Mouse (Mus musculus) embryonic facial prominence, embryonic 12.5 days (tissue): ENCODE results near the gene Gdf10. TPM values are rescaled to one million over a fixed set of nuclear protein-coding genes. Genes with fewer than 3 reads are reported as not detected.

ENCODE experiments used
- ATAC-seq: fragments of 200-750 bp; cut with Nextera tagmentation; 2 replicates; pipeline ENCODE4 v1.8.0; 2017; ENCODE audit not compliant: insufficient number of reproducible peaks, insufficient read depth, low FRiP score, low TSS enrichment
- H3K27ac ChIP-seq: fragments of 300-500 bp; sonication (generic); 2 replicates; pipeline ENCODE4 v1.5.1; 2016; ENCODE audit warnings: mild to moderate bottlenecking
- H3K27me3 ChIP-seq: fragments of 300-500 bp; sonication (generic); 2 replicates; pipeline ENCODE4 v1.6.1; 2016; ENCODE audit warnings: mild to moderate bottlenecking, moderate library complexity
- H3K36me3 ChIP-seq: fragments of 300-500 bp; sonication (generic); 2 replicates; pipeline ENCODE4 v1.6.1; 2016; ENCODE audit warnings: mild to moderate bottlenecking
- H3K4me1 ChIP-seq: fragments of 300-500 bp; sonication (generic); 2 replicates; pipeline ENCODE4 v1.6.1; 2016
- H3K4me2 ChIP-seq: fragments of 300-500 bp; sonication (generic); replicated peaks from 2 replicates; pipeline ENCODE4 v1.6.1; 2016; ENCODE audit warnings: mild to moderate bottlenecking, moderate library complexity
- H3K4me3 ChIP-seq: fragments of 300-500 bp; sonication (generic); 2 replicates; pipeline ENCODE4 v1.5.1; 2016; ENCODE audit warnings: mild to moderate bottlenecking
- H3K9ac ChIP-seq: fragments of 300-500 bp; sonication (generic); 2 replicates; pipeline ENCODE4 v1.6.1; 2016; ENCODE audit warnings: mild to moderate bottlenecking, moderate library complexity
- H3K9me3 ChIP-seq: fragments of 300-500 bp; sonication (generic); 2 replicates; pipeline ENCODE4 v1.6.1; 2016; ENCODE audit warnings: mild to moderate bottlenecking, moderate library complexity
- WGBS: fragments of 180-500 bp; shearing (Covaris S2); methylation state at CpG from one replicate; pipeline ENCODE4 v1.1.7; 2016; 5-methylcytosine and 5-hydroxymethylcytosine counted together
- polyA plus RNA-seq: library from polyadenylated mRNA; unstranded; fragments of >200 nt; fragmentation: Nextera tagmentation; extraction: Ambion mirVana; gene quantifications from 2 replicates; pipeline ENCODE4 v1.2.1, GENCODE M21; 2016

The Gdf10 gene
- polyA plus RNA-seq, 1 experiment from 2014 or later = 20.6 TPM

DNA sequence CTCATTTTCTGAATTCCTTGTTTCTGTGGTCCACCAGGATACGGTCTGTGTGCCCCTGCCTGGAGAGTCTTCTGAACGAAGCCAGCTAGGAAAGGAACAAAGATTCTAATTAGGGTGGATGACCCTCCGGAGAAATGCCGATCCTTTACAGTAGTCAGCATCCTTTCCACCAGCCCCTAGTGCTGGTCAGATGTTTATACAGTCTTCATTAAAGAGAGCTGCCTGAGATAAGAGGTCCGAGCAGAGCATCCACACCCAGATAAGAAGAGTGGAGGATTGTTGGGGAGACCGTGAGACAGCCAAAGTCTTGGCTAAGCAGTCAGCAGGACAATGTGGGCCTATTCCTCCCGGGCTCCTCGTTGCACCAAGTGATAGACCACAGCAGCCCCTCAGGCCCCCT, 17.4 kb downstream of the Gdf10 start, which contains the start of gene Gdf2:
Gene Gdf2 (plus strand): TSS at position 301 of the 400 bp plus-strand sequence.
- WGBS = 75% methylated on average over 8 of the region's 8 CpGs
- H3K27me3 ChIP-seq = peaks cover 9% of the 10 kb centered on the region; the same call in 1 of the 2 replicates
- H3K9me3 ChIP-seq = no peaks in the 10 kb centered on the region
- H3K27ac ChIP-seq = no peak within 1 kb of the TSS
- no peaks in the 10 kb centered on the region for H3K36me3 ChIP-seq
- H3K9ac ChIP-seq = no peak within 1 kb of the TSS
- H3K4me1 ChIP-seq = no peaks in the 10 kb centered on the region
- ATAC-seq = no peak
- no peak within 1 kb of the TSS for H3K4me3 ChIP-seq
- H3K4me2 ChIP-seq = no peak within 1 kb of the TSS

DNA sequence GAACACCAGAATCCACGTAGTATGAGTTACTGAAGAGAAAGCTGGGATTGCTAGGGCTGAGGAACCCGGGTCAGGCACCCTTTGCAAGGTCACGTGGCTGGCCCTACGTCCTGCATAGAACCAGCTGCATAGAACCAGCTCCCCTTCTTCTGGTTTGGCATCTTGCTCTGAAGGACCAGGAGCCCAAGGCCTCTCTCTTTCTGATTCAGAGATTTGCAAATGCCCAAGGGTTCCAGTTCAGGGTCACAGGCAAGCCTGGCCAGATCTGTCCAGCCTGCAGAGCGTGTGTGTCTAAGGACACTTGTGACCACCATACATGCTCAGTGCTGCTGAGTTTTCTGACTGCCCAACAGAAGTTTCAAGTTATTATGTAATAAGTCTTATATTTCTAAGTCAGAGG, 18.8 kb downstream of the Gdf10 start:
- Histone ChIP-seq H3K27me3 (peaks cover 8% of the 10 kb centered on the region; the same call in 1 of the 2 replicates), H3K9me3 (no peaks in the 10 kb centered on the region), H3K4me1 (no peaks in the 10 kb centered on the region), H3K9ac (no peak overlapping the region), H3K36me3 (no peaks in the 10 kb centered on the region), H3K4me3 (no peak overlapping the region), H3K27ac (no peak overlapping the region), H3K4me2 (no peak overlapping the region)
- 69% methylated on average over 5 of the region's 5 CpGs for WGBS
- ATAC-seq = no peak

DNA sequence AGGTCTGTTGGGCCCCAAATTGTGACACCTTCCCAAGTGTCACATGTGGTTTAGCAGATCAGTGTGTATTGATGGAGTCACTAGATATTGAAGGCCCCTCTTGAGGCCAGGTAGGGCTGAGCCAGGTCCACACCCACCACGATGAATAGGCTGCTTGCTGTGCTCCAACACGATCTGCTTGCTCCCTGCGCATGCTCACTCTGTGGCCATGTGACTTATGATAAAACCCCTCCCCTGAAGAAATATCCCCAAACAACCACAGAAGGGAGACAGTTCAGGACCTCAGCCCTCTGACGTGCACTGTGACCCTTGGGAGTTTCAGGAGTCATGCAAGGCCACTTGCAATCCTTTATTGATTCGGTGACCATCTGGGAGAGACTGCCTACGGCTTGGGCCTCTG, 22.7 kb downstream of the Gdf10 start:
- H3K36me3 ChIP-seq = no peaks in the 10 kb centered on the region
- H3K4me1 ChIP-seq = no peaks in the 10 kb centered on the region
- H3K4me3 ChIP-seq = no peak overlapping the region
- no peak overlapping the region for H3K9ac ChIP-seq
- H3K27me3 ChIP-seq = peaks cover 8% of the 10 kb centered on the region; the same call in 1 of the 2 replicates
- no peaks in the 10 kb centered on the region for H3K9me3 ChIP-seq
- ATAC-seq = no peak
- WGBS = 77% methylated on average over 6 of the region's 6 CpGs
- H3K27ac ChIP-seq = no peak overlapping the region
- no peak overlapping the region for H3K4me2 ChIP-seq

DNA sequence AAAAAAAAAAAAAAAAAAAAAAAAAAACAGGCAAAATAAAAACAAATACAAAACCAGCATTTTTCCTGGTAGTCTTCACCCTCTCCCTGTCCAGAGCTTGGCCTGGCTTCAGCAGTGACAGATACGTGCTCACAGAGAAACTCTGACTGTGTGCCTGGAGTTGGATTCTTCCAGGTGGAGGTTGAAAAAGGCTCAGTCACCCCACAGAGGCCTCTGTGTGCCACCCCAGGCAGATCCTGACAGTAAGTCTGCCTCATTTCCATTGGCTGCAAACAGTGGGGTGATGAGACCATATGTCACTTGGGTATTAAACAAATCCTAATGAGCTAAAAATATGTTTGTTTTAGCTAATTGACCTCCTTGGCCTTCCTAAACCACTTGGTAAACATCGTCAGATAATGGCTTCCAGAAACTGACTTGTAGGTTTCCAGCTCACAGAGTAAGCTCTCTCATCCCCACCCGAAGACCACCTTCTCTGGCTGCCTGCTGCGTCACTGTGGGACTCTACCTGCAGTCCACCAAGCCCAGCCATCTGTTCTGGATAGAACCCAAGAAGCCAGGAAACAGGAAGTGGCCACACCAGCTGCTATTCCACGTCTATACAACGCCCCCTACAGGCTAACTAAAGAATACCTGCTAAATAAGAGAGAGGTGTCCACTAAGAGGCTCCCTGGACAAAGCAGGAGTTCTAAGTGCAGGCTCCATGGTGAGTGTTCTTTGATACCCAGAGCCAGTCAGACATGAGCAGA, 29.0 kb downstream of the Gdf10 start:
- Histone ChIP-seq H3K27ac (no peak overlapping the region), H3K4me2 (no peak overlapping the region), H3K9ac (no peak overlapping the region), H3K36me3 (no peaks in the 10 kb centered on the region), H3K9me3 (no peaks in the 10 kb centered on the region), H3K27me3 (0 out of 2 replicates have a peak, but pooled peaks cover 18% of the 10 kb centered on the region), H3K4me3 (no peak overlapping the region), H3K4me1 (no peaks in the 10 kb centered on the region)
- no peak for ATAC-seq
- 36% methylated on average over 6 of the region's 6 CpGs for WGBS

DNA sequence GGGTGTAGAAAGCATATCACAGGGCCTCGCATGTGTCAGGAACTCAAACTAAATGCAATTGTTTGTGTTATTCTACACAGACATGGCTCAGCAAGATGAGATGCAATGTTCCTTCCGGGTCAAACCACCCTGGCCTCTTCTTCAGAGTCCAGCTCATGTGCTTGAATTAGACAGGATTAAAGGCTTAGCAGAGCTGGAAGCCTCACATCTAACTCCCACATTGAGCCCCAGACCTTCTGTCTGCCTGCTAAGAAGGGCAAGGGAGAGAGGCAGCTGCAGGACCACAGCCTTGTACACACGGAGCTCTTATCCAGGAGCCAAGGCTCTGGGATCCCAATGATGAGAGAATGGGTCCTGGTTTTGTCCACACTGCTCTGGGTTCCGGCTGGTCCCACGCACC, 30.4 kb downstream of the Gdf10 start, which contains the start of gene Rbp3:
Gene Rbp3 (plus strand): TSS at position 243 of the 400 bp plus-strand sequence.
- no peak within 1 kb of the TSS for H3K4me3 ChIP-seq
- H3K27ac ChIP-seq = no peak within 1 kb of the TSS
- H3K4me2 ChIP-seq = no peak within 1 kb of the TSS
- H3K9me3 ChIP-seq = no peaks in the 10 kb centered on the region
- H3K36me3 ChIP-seq = no peaks in the 10 kb centered on the region
- no peak within 1 kb of the TSS for H3K9ac ChIP-seq
- peaks cover 22% of the 10 kb centered on the region; the same call in 1 of the 2 replicates for H3K27me3 ChIP-seq
- WGBS = 80% methylated on average over 5 of the region's 5 CpGs
- no peak for ATAC-seq
- no peaks in the 10 kb centered on the region for H3K4me1 ChIP-seq

DNA sequence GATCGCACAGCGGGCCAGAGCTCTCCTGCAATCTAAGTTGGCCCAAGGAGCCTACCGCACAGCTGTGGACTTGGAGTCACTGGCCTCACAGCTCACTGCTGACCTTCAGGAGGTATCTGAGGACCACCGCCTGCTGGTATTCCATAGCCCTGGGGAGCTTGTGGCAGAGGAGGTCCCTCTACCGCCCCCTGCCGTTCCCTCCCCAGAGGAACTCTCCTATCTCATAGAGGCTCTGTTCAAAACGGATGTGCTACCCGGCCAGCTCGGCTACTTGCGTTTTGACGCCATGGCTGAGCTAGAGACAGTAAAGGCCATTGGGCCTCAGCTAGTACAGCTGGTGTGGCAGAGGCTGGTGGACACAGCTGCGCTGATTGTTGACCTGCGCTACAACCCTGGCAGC, 32.7 kb downstream of the Gdf10 start:
- Histone ChIP-seq H3K9me3 (no peaks in the 10 kb centered on the region), H3K4me2 (no peak overlapping the region), H3K9ac (no peak overlapping the region), H3K4me3 (no peak overlapping the region), H3K27me3 (peaks cover 22% of the 10 kb centered on the region; the same call in 1 of the 2 replicates), H3K27ac (no peak overlapping the region), H3K36me3 (no peaks in the 10 kb centered on the region), H3K4me1 (no peaks in the 10 kb centered on the region)
- 70% methylated on average over 13 of the region's 13 CpGs for WGBS
- ATAC-seq = no peak

DNA sequence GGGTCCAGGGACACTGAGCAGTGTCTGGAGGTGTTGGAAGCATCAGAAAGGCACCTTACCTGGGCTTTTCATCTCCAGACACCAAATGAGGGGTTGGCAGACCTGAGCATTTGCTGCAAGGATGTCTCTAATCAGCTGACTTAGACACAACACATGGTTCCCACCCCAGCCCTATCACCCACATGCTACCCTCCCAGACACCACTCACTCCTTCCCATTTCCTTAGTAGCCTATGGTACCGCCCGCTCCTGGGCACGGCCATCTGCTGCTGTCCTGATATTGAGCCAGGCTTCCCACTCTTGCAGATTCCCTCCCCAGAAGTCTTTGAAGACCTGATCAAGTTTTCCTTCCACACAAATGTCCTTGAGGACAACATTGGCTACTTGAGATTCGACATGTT, 34.8 kb downstream of the Gdf10 start:
- Histone ChIP-seq H3K27ac (no peak overlapping the region), H3K4me1 (no peaks in the 10 kb centered on the region), H3K36me3 (no peaks in the 10 kb centered on the region), H3K27me3 (peaks cover 22% of the 10 kb centered on the region; the same call in 1 of the 2 replicates), H3K9me3 (no peaks in the 10 kb centered on the region), H3K4me2 (no peak overlapping the region), H3K9ac (no peak overlapping the region), H3K4me3 (no peak overlapping the region)
- ATAC-seq = no peak
- WGBS = 89% methylated on average over 4 of the region's 4 CpGs

DNA sequence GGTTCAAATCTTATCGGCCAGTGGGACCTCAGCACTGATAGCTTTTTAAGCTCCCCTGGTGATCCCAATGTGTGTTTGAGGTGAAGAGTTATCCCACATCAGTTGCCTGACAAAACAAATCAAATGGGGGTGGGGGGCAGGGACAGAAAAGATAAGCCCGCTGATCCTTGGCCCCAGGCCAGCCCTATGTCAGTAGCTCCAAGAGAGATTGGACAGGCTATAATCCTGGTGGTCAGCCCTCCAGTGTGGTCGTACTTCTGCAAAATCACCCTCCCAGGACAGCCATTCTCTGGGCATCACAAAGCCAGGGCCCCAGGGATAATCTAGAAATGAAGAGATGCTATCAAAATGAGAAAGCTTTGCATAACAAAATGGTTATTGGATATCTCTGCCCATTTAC, 35.5 kb downstream of the Gdf10 start:
- Histone ChIP-seq H3K9me3 (no peaks in the 10 kb centered on the region), H3K27me3 (peaks cover 22% of the 10 kb centered on the region; the same call in 1 of the 2 replicates), H3K27ac (no peak overlapping the region), H3K4me3 (no peak overlapping the region), H3K9ac (no peak overlapping the region), H3K36me3 (no peaks in the 10 kb centered on the region), H3K4me1 (no peaks in the 10 kb centered on the region), H3K4me2 (no peak overlapping the region)
- no peak for ATAC-seq
- 84% methylated on average over 3 of the region's 3 CpGs for WGBS

DNA sequence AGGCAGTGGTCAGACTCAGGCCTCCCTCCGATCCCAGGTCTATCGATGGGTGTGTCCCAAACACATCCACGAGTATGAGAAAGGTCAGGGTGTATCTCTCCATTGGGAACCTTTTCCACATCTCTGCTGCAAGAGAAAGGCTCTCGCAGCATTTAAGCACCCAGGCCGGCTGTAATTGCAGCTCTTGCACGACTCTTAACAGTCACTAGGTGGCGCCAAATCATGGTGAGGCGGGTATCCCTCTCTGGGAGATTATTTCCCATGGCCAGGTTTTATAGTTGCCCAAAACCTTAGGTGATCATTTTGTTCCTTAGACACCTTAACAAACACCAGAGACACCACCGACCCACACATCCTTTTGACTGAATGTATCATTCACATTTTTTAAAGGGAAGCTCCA, 36.0 kb downstream of the Gdf10 start:
- no peak overlapping the region for H3K9ac ChIP-seq
- ATAC-seq = no peak
- no peak overlapping the region for H3K4me3 ChIP-seq
- no peaks in the 10 kb centered on the region for H3K9me3 ChIP-seq
- WGBS = 14% methylated on average over 9 of the region's 9 CpGs
- no peak overlapping the region for H3K27ac ChIP-seq
- H3K4me2 ChIP-seq = no peak overlapping the region
- H3K36me3 ChIP-seq = no peaks in the 10 kb centered on the region
- H3K4me1 ChIP-seq = no peaks in the 10 kb centered on the region
- H3K27me3 ChIP-seq = peaks cover 22% of the 10 kb centered on the region; the same call in 1 of the 2 replicates

DNA sequence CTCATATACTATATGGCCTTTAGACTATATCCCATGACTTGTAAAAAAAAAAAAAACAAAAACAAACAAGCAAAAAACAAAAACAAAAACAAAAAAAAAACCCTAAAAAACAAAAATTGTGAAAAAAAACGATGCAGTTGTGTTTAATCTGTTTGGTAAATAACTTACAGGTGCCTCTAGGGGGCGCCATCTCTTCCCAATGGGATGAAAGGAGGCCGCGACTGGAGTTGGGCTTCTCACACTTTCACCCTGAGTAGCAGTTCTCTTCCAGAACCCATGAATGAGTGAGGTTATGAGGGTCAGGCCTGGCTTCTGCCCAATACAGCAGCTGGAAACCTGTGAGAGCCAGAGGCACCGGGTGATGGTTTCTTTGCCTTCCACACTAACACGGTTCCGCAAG, 42.3 kb downstream of the Gdf10 start:
- Histone ChIP-seq H3K4me1 (no peaks in the 10 kb centered on the region), H3K27me3 (no peaks in the 10 kb centered on the region), H3K4me2 (no peak overlapping the region), H3K36me3 (no peaks in the 10 kb centered on the region), H3K27ac (no peak overlapping the region), H3K4me3 (no peak overlapping the region), H3K9ac (no peak overlapping the region), H3K9me3 (no peaks in the 10 kb centered on the region)
- 69% methylated on average over 7 of the region's 7 CpGs for WGBS
- ATAC-seq = no peak

DNA sequence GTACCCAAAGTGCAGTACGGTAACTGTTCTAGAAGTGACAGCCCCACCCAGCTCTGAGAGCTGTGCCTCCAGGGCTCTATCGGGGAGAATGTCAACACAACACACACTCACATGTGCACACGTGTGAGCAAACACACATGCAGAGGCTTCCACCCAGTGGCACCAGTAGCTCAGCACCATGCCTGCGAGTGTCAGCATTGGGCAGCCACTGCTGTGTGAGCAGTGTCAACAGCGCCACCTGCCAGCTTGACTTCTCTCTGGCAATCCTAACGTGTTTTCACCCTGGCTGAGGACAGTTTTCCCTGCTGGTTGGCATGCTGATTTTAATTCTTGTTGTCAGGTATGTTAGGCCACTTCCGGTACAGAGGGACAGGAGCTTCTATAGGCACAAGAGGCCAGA, 49.3 kb downstream of the Gdf10 start:
- no peaks in the 10 kb centered on the region for H3K27me3 ChIP-seq
- WGBS = 45% methylated on average over 7 of the region's 7 CpGs

DNA sequence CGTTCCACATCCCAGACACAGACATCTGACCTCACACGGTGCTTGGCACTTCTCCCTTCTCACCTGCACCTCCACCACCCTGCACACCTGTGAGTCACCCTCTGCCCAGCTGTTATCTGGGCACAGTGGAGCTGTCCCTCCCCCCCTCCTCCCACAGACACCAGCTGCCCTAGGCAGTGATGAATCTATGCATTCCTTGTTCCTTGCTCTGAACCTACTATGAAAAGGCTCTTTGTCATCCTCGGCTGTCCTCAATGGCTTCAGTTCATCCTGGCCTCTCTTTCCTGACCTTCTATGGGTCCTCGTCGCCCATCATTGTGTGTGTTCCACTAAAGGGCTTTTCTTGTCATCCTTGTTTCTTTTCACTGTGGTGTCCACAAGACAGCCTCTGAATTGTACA, 51.4 kb downstream of the Gdf10 start:
- WGBS = 25% methylated on average over 5 of the region's 5 CpGs
- Histone ChIP-seq H3K4me1 (no peaks in the 10 kb centered on the region), H3K36me3 (no peaks in the 10 kb centered on the region), H3K27ac (no peak overlapping the region), H3K27me3 (peaks cover 7% of the 10 kb centered on the region; the same call in 1 of the 2 replicates), H3K9ac (no peak overlapping the region), H3K9me3 (no peaks in the 10 kb centered on the region), H3K4me3 (no peak overlapping the region), H3K4me2 (no peak overlapping the region)
- ATAC-seq = no peak

More for the DNA sequence above, 49.3 kb downstream of the Gdf10 start:
- Histone ChIP-seq H3K4me1 (no peaks in the 10 kb centered on the region), H3K4me2 (no peak overlapping the region), H3K27ac (no peak overlapping the region), H3K36me3 (no peaks in the 10 kb centered on the region), H3K9me3 (no peaks in the 10 kb centered on the region), H3K9ac (no peak overlapping the region), H3K4me3 (no peak overlapping the region)
- 0 out of 2 replicates have a peak, but pooled peaks have one; percentile 22 for ATAC-seq
